ENCODE assay signal across 19 mouse cellular contexts in the genomic region with DNA sequence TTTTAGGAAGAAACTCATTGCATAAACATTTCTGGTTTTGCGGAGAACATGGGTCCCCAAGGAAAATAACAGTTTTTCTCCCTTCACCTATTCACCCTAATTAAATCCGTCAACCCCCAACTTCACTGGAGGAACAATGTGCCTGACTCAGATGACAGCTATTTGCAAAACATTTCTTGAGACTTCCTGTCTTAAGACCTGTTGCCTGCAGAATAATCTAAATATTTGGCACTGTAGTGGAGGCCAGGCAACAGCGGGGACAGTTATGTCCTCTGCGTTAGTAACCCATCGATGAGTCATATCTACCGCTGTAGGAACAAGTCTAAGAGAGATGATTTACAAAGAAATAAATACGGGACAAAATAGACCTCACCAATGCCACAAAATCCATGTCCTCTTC. TPM values are rescaled to one million over a fixed set of nuclear protein-coding genes. Genes with fewer than 3 reads are reported as not detected.
A peak's percentile ranks its signal among the peaks of the same experiment; 100 is the strongest.
DNase-seq lines count a peak whose midpoint lies in the region; ATAC-seq and TF ChIP-seq lines count a peak whose summit lies in the region.
"Had no signal": no experiment of that assay in that cellular context is flagged by ENCODE, and none has a peak within 500 bp of the region (broad histone marks: within the 10 kb centered on the region; RNA-seq: fewer than 3 reads in every experiment).

No protein-coding gene starts in this region.

- no peak overlapping the region for H3K4me2 ChIP-seq in kidney, postnatal 0 days (ENCODE audit: low read length)
- H3K4me2 ChIP-seq: forebrain, embryonic 12.5 days; heart, embryonic 12.5 days; hindbrain, embryonic 15.5 days; liver, embryonic 15.5 days; neural tube, embryonic 15.5 days had no signal

- H3K36me3 ChIP-seq in kidney, postnatal 0 days (ENCODE audit: insufficient read depth, low read length): no peaks in the 10 kb centered on the region
- no peaks in the 10 kb centered on the region for H3K36me3 ChIP-seq in small intestine, adult 2 months (ENCODE audit: control insufficient read depth, insufficient read depth, low read length)
- H3K36me3 ChIP-seq: forebrain, embryonic 12.5 days; heart, embryonic 12.5 days; hindbrain, embryonic 15.5 days; liver, embryonic 15.5 days; neural tube, embryonic 15.5 days had no signal

- H3K9me3 ChIP-seq in kidney, postnatal 0 days (replicated peaks; ENCODE audit: low read length): no peaks in the 10 kb centered on the region
- H3K9me3 ChIP-seq: forebrain, embryonic 12.5 days; heart, embryonic 12.5 days; hindbrain, embryonic 15.5 days; liver, embryonic 15.5 days; neural tube, embryonic 15.5 days had no signal

- no peak for ATAC-seq in kidney, postnatal 0 days (replicated peaks; ENCODE audit: low FRiP score, low read depth)
- ATAC-seq: intestine, postnatal 0 days; midbrain, embryonic 16.5 days had no signal

- H3K27me3 ChIP-seq in kidney, postnatal 0 days (ENCODE audit: insufficient read depth, low read length): no peaks in the 10 kb centered on the region
- H3K27me3 ChIP-seq in small intestine, adult 2 months (ENCODE audit: control insufficient read depth, insufficient read depth, low read length): no peaks in the 10 kb centered on the region
- H3K27me3 ChIP-seq: forebrain, embryonic 12.5 days; heart, embryonic 12.5 days; hindbrain, embryonic 15.5 days; liver, embryonic 15.5 days; neural tube, embryonic 15.5 days had no signal

- H3K9ac ChIP-seq in kidney, postnatal 0 days (ENCODE audit: low read depth, low read length): no peak overlapping the region
- H3K9ac ChIP-seq: forebrain, embryonic 12.5 days; heart, embryonic 12.5 days; hindbrain, embryonic 15.5 days; liver, embryonic 15.5 days; neural tube, embryonic 15.5 days had no signal

- H3K27ac ChIP-seq in kidney, postnatal 0 days: 0 out of 2 replicates have a peak overlapping the region, but pooled peaks have one; percentile 26
- 0 out of 2 replicates have a peak overlapping the region, but pooled peaks have one; percentile 8 for H3K27ac ChIP-seq in small intestine, adult 2 months (ENCODE audit: insufficient read depth, low read depth, low read length)
- H3K27ac ChIP-seq: forebrain, embryonic 12.5 days; hindbrain, embryonic 15.5 days; liver, embryonic 15.5 days; neural tube, embryonic 15.5 days had no signal

- no peak for TF ChIP-seq POLR2A in small intestine, adult 2 months (IDR thresholded peaks at IDR 0.05; ENCODE audit: low read depth, low read length)

- H3K4me1 ChIP-seq in kidney, postnatal 0 days (replicated peaks; ENCODE audit: insufficient read depth, low read length): no peaks in the 10 kb centered on the region
- no peaks in the 10 kb centered on the region for H3K4me1 ChIP-seq in small intestine, adult 2 months (ENCODE audit: control insufficient read depth, insufficient read depth, insufficient read length, low read length)
- H3K4me1 ChIP-seq: forebrain, embryonic 12.5 days; heart, embryonic 12.5 days; hindbrain, embryonic 15.5 days; liver, embryonic 15.5 days; neural tube, embryonic 15.5 days had no signal

- DNase-seq in adrenal gland, adult 2 months: peak; percentile 9
- no peak for DNase-seq in adrenal gland, adult 18-20 months (ENCODE audit: low spot score in 2 of 2)
- peak; percentile 70 for DNase-seq in kidney, postnatal 0 days (ENCODE audit: low spot score)
- DNase-seq in kidney, postnatal 10 days: no peak
- DNase-seq in urinary bladder, postnatal 14 days (ENCODE audit: low spot score): peak; percentile 17
- no peak for DNase-seq in urinary bladder, adult 2 months (ENCODE audit: low spot score)
- DNase-seq in adrenal gland, postnatal 10 days: no peak
- DNase-seq: adrenal gland, postnatal 36 days; cerebellum, adult 18-20 months; cerebellum, postnatal 25 days; layer of hippocampus, postnatal 36 days had no signal

- TF ChIP-seq CTCF in kidney, postnatal 0 days (IDR thresholded peaks at IDR 0.05; ENCODE audit: low read depth): no peak
- no peak for TF ChIP-seq CTCF in small intestine, adult 2 months (IDR thresholded peaks at IDR 0.05; ENCODE audit: extremely low read depth, insufficient read length, insufficient replicate concordance, low read depth, low read length)

- 56% methylated on average over 7 of the region's 7 CpGs for WGBS in kidney, postnatal 0 days
- WGBS in small intestine, adult 2 months: 76% methylated on average over 7 of the region's 7 CpGs

- H3K4me3 ChIP-seq in kidney, postnatal 0 days (replicated peaks; ENCODE audit: low read depth, low read length): no peak overlapping the region
- no peak overlapping the region for H3K4me3 ChIP-seq in small intestine, adult 2 months (ENCODE audit: low read depth, low read length)
- H3K4me3 ChIP-seq: forebrain, embryonic 12.5 days; heart, embryonic 12.5 days; hindbrain, embryonic 15.5 days; liver, embryonic 15.5 days; neural tube, embryonic 15.5 days had no signal

RNA-seq across cellular contexts. Expression of gene Fez2, which starts 26.9 kb away (rescaled TPM):
- total RNA-seq in adrenal gland, adult 2 months (2021): 10 to 100 TPM; 59.1 to 70.7 TPM
- 31.5 and 38.3 TPM in 2 replicates for polyA plus RNA-seq in adrenal gland, adult 2 months (2012; rRNA removed)
- 10 to 100 TPM; 47.0 to 60.6 TPM for total RNA-seq in adrenal gland, adult 18-20 months (2021)
- 46.5 and 47.7 TPM in 2 replicates for polyA plus RNA-seq in kidney, postnatal 0 days (2015; fragmentation: Nextera tagmentation; extraction: Ambion mirVana)
- polyA plus RNA-seq in urinary bladder, adult 2 months (2012; rRNA removed): 122 and 125 TPM in 2 replicates
- polyA plus RNA-seq in small intestine, adult 2 months (2012; rRNA removed): 13.8 and 31.7 TPM in 2 replicates
- 10 to 100 TPM; 36.7 to 45.4 TPM for total RNA-seq in adrenal gland, postnatal 10 days (2021)

Comparison
In these comparisons a context has a peak if more than half of its experiments do, and no peak if none do; other contexts are left out.
1. DNase-seq: peak in adrenal gland, adult 2 months (single experiment), kidney, postnatal 0 days (single experiment) and urinary bladder, postnatal 14 days (single experiment); none in adrenal gland, adult 18-20 months (0 of 2), kidney, postnatal 10 days (single experiment), urinary bladder, adult 2 months (single experiment) and adrenal gland, postnatal 10 days (single experiment).